Mouse (Mus musculus): ENCODE results near the gene Cd40. TPM values are rescaled to one million over a fixed set of nuclear protein-coding genes. Genes with fewer than 3 reads are reported as not detected.

The Cd40 gene
- polyA plus RNA-seq, 1 experiment from 2014 or later: 6.3 TPM

GRCm38 (mm10) chr2:165089470-165089869 is 34.0 kb downstream of the Cd40 start:
- ATAC-seq (replicated peaks): peak; percentile 31; the same call in 1 of the 2 replicates
- Histone ChIP-seq H3K9ac (no peak overlapping the region), H3K9me3 (no peaks in the 10 kb centered on the region), H3K4me2 (no peak overlapping the region), H3K27ac (peak overlapping the region; percentile 60), H3K27me3 (replicated peaks) (0 out of 2 replicates have a peak, but pooled peaks cover 3% of the 10 kb centered on the region), H3K36me3 (replicated peaks) (no peaks in the 10 kb centered on the region), H3K4me1 (peaks cover 18% of the 10 kb centered on the region; the same call in 1 of the 2 replicates), H3K4me3 (no peak overlapping the region)
- WGBS: 35% methylated on average over 14 of the region's 14 CpGs

GRCm38 (mm10) chr2:165090650-165091049 is 35.2 kb downstream of the Cd40 start, which contains the start of gene 1700025C18Rik:
1700025C18Rik (minus strand) TSS chr2:165090750.
- Histone ChIP-seq H3K4me1 (peaks cover 18% of the 10 kb centered on the region; the same call in 1 of the 2 replicates), H3K4me3 (no peak within 1 kb of the TSS), H3K27ac (peak within 1 kb of the TSS; percentile 60), H3K36me3 (replicated peaks) (no peaks in the 10 kb centered on the region), H3K27me3 (replicated peaks) (0 out of 2 replicates have a peak, but pooled peaks cover 3% of the 10 kb centered on the region), H3K9me3 (no peaks in the 10 kb centered on the region), H3K9ac (no peak within 1 kb of the TSS), H3K4me2 (no peak within 1 kb of the TSS)
- 82% methylated on average over 2 of the region's 2 CpGs for WGBS
- ATAC-seq (replicated peaks): no peak

DNA sequence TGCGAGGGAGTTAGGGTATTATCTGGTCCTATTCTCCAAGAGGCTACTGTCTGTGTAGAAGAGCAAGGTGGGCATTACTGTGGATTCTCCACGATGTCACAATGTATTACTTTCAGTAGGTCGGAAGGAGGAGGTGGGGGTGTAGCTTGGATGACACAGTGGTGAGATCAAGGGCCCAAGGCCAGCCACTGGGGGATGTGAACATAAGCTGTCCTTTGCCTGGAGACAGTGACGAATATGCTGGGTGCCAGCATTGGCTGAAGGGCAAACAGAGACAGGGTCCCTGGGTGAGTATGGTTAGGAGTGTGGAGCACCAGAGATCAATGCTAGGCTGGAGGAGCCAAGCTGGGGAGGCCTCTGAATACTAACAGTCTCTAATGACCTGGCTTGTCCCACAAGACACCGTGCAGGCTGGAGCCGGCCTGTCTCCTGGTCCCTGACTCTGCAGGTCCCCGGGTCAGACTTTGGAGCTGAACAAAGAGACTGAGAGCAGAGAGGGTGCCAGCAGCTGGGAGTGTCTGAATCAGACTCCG is 36.1 kb downstream of the Cd40 start:
- Histone ChIP-seq H3K9ac (no peak overlapping the region), H3K4me1 (peaks cover 27% of the 10 kb centered on the region), H3K4me3 (no peak overlapping the region), H3K27ac (0 out of 2 replicates have a peak overlapping the region, but pooled peaks have one; percentile 1), H3K4me2 (no peak overlapping the region), H3K9me3 (no peaks in the 10 kb centered on the region), H3K36me3 (replicated peaks) (no peaks in the 10 kb centered on the region), H3K27me3 (replicated peaks) (0 out of 2 replicates have a peak, but pooled peaks cover 3% of the 10 kb centered on the region)
- no peak for ATAC-seq (replicated peaks)
- WGBS: 71% methylated on average over 8 of the region's 8 CpGs

DNA sequence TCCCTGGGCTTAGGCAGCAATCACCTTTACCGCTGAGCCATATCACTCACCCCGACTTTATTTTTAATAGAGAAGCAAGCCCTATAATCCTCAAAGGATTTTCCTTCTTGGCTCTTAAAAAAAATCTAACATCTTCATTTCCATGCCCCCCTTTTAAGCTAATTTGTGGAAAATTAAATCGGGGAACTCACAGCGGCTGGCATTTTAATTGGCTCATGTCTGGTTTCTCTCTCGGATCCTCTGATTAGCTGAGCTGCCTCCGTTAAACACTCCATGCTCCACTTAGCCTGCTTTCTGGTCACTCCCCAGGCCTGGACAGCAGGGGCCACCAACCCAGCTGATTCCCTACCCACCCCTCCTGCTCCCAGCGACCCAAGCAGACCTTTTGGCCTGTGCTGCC is 37.0 kb downstream of the Cd40 start:
- 36% methylated on average over 7 of the region's 7 CpGs for WGBS

GRCm38 (mm10) chr2:165096367-165096766 is 40.9 kb downstream of the Cd40 start:
- Histone ChIP-seq H3K9me3 (no peaks in the 10 kb centered on the region), H3K9ac (no peak overlapping the region), H3K27me3 (replicated peaks) (0 out of 2 replicates have a peak, but pooled peaks cover 3% of the 10 kb centered on the region), H3K4me1 (peaks cover 18% of the 10 kb centered on the region), H3K27ac (no peak overlapping the region), H3K4me2 (no peak overlapping the region), H3K36me3 (replicated peaks) (no peaks in the 10 kb centered on the region), H3K4me3 (no peak overlapping the region)
- 0 out of 2 replicates have a peak, but pooled peaks have one; percentile 43 for ATAC-seq (replicated peaks)
- 16% methylated on average over 10 of the region's 10 CpGs for whole genome bisulfite sequencing

More for the DNA sequence above, 37.0 kb downstream of the Cd40 start:
- H3K36me3 ChIP-seq (replicated peaks): no peaks in the 10 kb centered on the region
- 0 out of 2 replicates have a peak overlapping the region, but pooled peaks have one; percentile 51 for H3K27ac ChIP-seq
- no peak overlapping the region for H3K4me3 ChIP-seq
- no peak for ATAC-seq (replicated peaks)
- H3K9ac ChIP-seq: no peak overlapping the region
- peaks cover 28% of the 10 kb centered on the region for H3K4me1 ChIP-seq
- no peaks in the 10 kb centered on the region for H3K9me3 ChIP-seq
- no peak overlapping the region for H3K4me2 ChIP-seq
- 0 out of 2 replicates have a peak, but pooled peaks cover 3% of the 10 kb centered on the region for H3K27me3 ChIP-seq (replicated peaks)

DNA sequence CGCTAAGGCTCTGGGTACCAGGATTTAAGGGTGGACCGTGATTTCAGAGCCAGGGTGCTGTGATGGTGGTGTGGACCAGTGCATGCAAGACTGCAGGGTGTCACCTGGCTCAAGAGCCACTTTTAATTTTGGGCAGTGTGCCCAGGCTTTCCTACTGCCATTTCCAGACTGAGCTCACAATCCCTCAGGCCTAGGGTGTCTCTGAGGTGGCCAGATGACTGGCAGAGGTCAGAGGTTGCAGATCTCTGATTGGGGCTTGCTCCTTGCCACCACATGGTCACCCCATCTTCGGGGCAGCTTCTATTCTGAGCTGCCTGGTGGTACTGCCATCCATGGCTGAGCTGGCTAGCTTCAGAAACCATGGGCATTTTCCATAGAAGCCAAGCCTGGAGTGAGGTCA is 43.4 kb downstream of the Cd40 start:
- Histone ChIP-seq H3K4me1 (peaks cover 10% of the 10 kb centered on the region), H3K4me2 (no peak overlapping the region), H3K27ac (no peak overlapping the region), H3K9me3 (no peaks in the 10 kb centered on the region), H3K36me3 (replicated peaks) (no peaks in the 10 kb centered on the region), H3K4me3 (no peak overlapping the region), H3K9ac (no peak overlapping the region), H3K27me3 (replicated peaks) (0 out of 2 replicates have a peak, but pooled peaks cover 3% of the 10 kb centered on the region)
- 88% methylated on average over 3 of the region's 3 CpGs for WGBS
- ATAC-seq (replicated peaks): no peak

DNA sequence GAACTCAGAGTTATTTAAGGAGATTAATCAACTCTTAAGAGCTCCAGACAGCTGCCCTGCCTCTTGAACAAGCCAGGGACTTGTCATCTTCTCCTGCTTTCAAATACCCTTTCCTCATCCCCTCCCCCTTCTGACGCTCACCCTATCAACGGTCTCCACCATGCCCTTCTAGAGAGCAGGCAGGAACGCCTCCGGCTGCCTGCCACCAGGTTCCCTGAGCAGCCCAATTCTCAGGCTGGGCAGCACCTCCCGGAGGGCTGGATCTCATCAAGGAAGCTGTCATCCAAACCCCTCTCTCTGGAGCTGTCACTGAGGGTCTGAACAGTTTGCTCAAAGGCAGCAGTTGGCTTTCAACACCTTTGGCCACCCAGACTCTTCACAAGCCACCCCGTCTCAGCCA is 45.3 kb downstream of the Cd40 start:
- no peak overlapping the region for H3K4me3 ChIP-seq
- peaks cover 10% of the 10 kb centered on the region for H3K4me1 ChIP-seq
- H3K36me3 ChIP-seq (replicated peaks): no peaks in the 10 kb centered on the region
- H3K9ac ChIP-seq: no peak overlapping the region
- H3K9me3 ChIP-seq: no peaks in the 10 kb centered on the region
- no peak for ATAC-seq (replicated peaks)
- no peak overlapping the region for H3K27ac ChIP-seq
- H3K27me3 ChIP-seq (replicated peaks): no peaks in the 10 kb centered on the region
- 11% methylated on average over 6 of the region's 6 CpGs for WGBS
- no peak overlapping the region for H3K4me2 ChIP-seq

GRCm38 (mm10) chr2:165102920-165103319 is 47.5 kb downstream of the Cd40 start:
- WGBS: 87% methylated on average over 3 of the region's 3 CpGs
- no peak overlapping the region for H3K27ac ChIP-seq
- H3K4me2 ChIP-seq: no peak overlapping the region
- no peaks in the 10 kb centered on the region; the same call in 1 of the 2 replicates for H3K27me3 ChIP-seq (replicated peaks)
- no peaks in the 10 kb centered on the region for H3K36me3 ChIP-seq (replicated peaks)
- no peak overlapping the region for H3K9ac ChIP-seq
- no peak overlapping the region for H3K4me3 ChIP-seq
- H3K9me3 ChIP-seq: no peaks in the 10 kb centered on the region
- peaks cover 9% of the 10 kb centered on the region; the same call in 1 of the 2 replicates for H3K4me1 ChIP-seq
- ATAC-seq (replicated peaks): no peak

DNA sequence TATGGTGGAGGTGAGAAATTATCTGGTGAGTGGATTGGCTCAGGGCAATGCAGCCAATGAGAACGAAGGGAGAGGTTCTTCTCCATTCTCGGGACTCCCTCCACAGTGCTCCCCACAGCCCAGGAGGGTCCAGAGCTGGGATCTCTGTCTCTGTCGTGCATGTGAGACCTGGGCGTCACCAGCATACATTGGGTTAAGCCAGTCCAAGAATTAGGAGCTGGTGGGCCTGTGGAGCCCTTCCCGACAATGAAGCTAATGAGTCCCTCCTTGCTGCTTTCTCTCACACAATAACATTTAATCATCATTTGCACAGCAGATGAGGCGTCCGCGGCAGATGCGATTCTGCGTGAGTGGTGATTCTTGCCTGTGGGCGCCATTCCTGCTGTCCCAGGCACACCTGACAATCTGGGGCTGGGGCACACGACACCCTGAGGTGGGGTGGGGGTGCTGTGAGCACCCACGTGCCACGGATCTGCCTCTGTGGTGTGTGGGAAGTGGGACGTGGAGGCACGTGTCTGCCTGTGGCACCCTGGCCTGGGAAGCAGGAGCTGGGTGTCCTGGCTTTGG is 50.2 kb downstream of the Cd40 start:
- H3K9me3 ChIP-seq: no peaks in the 10 kb centered on the region
- no peak overlapping the region for H3K27ac ChIP-seq
- no peaks in the 10 kb centered on the region for H3K36me3 ChIP-seq (replicated peaks)
- 60% methylated on average over 16 of the region's 16 CpGs for WGBS
- peaks cover 12% of the 10 kb centered on the region; the same call in 1 of the 2 replicates for H3K27me3 ChIP-seq (replicated peaks)
- no peak overlapping the region for H3K4me3 ChIP-seq
- no peak overlapping the region for H3K9ac ChIP-seq
- ATAC-seq (replicated peaks): 0 out of 2 replicates have a peak, but pooled peaks have one; percentile 6
- no peak overlapping the region for H3K4me2 ChIP-seq
- peaks cover 9% of the 10 kb centered on the region; the same call in 1 of the 2 replicates for H3K4me1 ChIP-seq

DNA sequence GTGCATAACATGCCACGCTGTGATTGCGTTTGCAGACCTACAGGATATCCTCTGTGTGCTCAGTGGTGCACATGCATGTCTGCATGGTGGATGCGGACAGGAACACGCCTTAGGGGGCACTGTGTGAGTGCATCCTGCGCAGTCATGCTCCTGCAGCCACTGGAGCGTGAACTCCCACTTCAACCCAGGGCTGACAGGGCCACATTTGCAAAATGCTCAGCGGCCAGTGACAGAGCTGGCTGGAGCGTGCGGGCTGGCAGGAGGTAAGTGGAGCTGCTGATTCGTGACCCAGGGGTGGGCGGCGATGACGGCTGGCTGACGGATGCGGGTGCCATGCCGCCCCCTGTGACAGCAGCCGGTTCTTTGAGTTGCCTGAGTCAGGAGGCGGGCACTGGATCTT is 51.2 kb downstream of the Cd40 start:
- Histone ChIP-seq H3K36me3 (replicated peaks) (no peaks in the 10 kb centered on the region), H3K27me3 (replicated peaks) (peaks cover 21% of the 10 kb centered on the region), H3K4me2 (no peak overlapping the region), H3K27ac (no peak overlapping the region; the same call in 1 of the 2 replicates), H3K9me3 (no peaks in the 10 kb centered on the region), H3K4me3 (no peak overlapping the region), H3K9ac (0 out of 2 replicates have a peak overlapping the region, but pooled peaks have one; percentile 4), H3K4me1 (peaks cover 9% of the 10 kb centered on the region; the same call in 1 of the 2 replicates)
- WGBS: 19% methylated on average over 18 of the region's 18 CpGs
- 0 out of 2 replicates have a peak, but pooled peaks have one; percentile 31 for ATAC-seq (replicated peaks)

- H3K9ac ChIP-seq: no peak overlapping the region
- peak overlapping the region; percentile 20 for H3K4me3 ChIP-seq
- WGBS: 2% methylated on average over 54 of the region's 54 CpGs
- H3K27me3 ChIP-seq (replicated peaks): peaks cover 47% of the 10 kb centered on the region
- no peaks in the 10 kb centered on the region for H3K9me3 ChIP-seq
- no peaks in the 10 kb centered on the region for H3K36me3 ChIP-seq (replicated peaks)
- no peak overlapping the region for H3K27ac ChIP-seq
- 0 out of 2 replicates have a peak, but pooled peaks cover 9% of the 10 kb centered on the region for H3K4me1 ChIP-seq
- peak; percentile 60 for ATAC-seq (replicated peaks)
- peak overlapping the region; percentile 34; the same call in 1 of the 2 replicates for H3K4me2 ChIP-seq
These were observed 56.7 kb downstream of the Cd40 start for GRCm38 (mm10) chr2:165112149-165112548.

- WGBS: 28% methylated on average over 11 of the region's 11 CpGs
- Histone ChIP-seq H3K27me3 (replicated peaks) (peaks cover 44% of the 10 kb centered on the region), H3K4me1 (0 out of 2 replicates have a peak, but pooled peaks cover 9% of the 10 kb centered on the region), H3K4me2 (no peak overlapping the region), H3K27ac (no peak overlapping the region), H3K9me3 (no peaks in the 10 kb centered on the region), H3K4me3 (no peak overlapping the region), H3K36me3 (replicated peaks) (no peaks in the 10 kb centered on the region), H3K9ac (no peak overlapping the region)
- ATAC-seq (replicated peaks): no peak
These were observed 58.3 kb downstream of the Cd40 start for GRCm38 (mm10) chr2:165113733-165114132.

Measured in midbrain, embryonic 15.5 days (tissue).